Mouse (Mus musculus) layer of hippocampus, adult 8-10 months (tissue): ENCODE results near the gene Pyy. TPM values are rescaled to one million over a fixed set of nuclear protein-coding genes. Genes with fewer than 3 reads are reported as not detected.

ENCODE experiments used
- DNase-seq, 2 experiments: peaks; one replicate each; pipeline ENCODE4 v3.0.0; 2022; ENCODE audit warnings: low spot score in 2 of 2
- total RNA-seq, 4 experiments: library from RNA; stranded (reverse); gene quantifications; 2 replicates each; pipeline ENCODE4 v1.2.4; 2022

Pyy gene
- not detected for total RNA-seq

GRCm38 (mm10) chr11:102107732-102108131, at the start of gene Pyy:
Pyy (minus strand) TSS chr11:102107832.
- DNase-seq: no peak

GRCm38 (mm10) chr11:102156786-102157089, 49.1 kb upstream of the Pyy start:
- DNase-seq: no peak

DNA sequence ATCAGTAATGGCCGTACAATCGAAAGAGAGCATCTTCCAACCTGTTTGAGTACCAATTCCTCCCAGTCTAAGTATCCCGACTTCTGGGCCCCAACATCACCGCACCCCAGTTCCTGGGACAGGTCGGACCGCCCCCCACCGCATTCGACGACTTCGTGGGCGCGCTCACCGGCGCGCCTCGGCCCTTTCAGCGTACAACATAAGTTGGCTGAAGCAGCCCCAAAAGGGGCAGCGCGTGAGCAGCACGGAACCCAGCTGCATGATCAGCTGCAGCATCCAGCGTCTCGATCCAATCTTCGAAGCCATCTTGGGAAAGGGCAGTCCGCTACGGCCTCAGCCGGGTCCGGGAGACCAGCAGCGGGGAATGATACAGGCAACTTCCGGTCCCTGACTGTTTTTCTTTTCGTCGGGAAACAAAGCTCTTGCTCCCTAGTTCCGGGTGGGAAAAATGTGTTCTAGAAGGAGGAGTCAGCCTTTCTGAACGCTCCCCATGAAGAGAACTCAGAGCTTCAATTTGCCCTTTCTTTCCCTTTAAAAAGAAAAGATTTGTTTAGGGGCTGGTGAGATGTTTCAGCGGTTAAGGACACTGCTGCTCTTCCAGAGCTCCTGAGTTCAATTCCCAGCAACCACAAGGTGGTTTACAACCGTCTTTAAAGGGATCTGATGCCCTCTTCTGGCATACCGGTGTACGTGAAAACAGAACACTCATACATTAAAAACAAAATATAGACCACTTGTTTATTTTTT, 48.6 kb upstream of the Pyy start, which contains the start of gene Tmem101:
TSS of gene Tmem101 (minus strand) at position 366 of the 747 bp plus-strand sequence.
- peak; percentile 84 to 90 for DNase-seq

GRCm38 (mm10) chr11:102147213-102147989, 39.8 kb upstream of the Pyy start:
- DNase-seq: no peak

DNA sequence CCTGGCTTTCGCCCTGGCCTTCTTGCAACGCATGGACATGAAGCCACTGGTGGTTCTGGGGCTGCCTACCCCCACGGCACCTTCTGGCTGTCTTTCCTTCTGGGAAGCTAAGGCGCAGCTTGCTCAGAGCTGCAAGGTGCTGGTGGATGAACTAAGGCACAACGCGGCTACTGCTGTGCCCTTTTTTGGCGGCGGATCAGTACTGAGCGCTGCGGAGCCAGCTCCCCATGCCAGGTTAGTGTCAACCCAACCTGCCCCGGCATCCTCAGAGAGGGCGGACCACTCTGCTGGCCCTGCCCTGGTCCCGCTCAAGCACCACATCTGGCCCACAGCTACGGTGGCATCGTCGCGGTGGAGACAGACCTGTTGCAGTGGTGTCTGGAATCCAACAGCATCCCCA, 38.9 kb upstream of the Pyy start:
- DNase-seq: no peak

GRCm38 (mm10) chr11:102146005-102146404, 38.4 kb upstream of the Pyy start:
- no peak for DNase-seq

DNA sequence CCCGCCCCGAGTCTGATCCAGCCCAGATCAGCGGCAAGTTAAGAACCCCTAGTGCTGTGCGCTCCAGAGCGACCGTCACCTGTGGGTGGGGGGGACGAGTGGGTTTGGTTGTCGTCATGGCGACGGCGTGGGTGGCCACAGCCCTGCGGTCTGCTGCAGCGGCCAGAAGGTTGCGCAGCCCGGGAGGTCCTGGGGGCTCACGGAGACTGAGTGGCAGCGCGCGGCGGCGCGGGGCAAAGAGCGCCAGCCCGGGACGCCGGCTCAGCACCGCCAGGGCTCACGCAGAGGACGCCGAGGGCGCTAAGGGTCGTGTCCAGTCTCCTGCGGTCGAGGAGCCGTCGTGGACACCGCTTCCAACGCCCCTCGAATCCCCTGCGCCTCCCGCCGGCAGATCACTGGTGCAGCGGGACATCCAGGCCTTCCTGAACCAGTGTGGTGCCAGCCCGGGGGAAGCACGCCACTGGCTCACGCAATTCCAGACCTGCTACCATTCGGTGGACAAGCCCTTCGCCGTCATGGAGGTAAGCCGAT, 37.9 kb upstream of the Pyy start, which contains the start of gene Nags:
TSS of gene Nags (plus strand) at position 43 of the 531 bp plus-strand sequence.
- DNase-seq: no peak

DNA sequence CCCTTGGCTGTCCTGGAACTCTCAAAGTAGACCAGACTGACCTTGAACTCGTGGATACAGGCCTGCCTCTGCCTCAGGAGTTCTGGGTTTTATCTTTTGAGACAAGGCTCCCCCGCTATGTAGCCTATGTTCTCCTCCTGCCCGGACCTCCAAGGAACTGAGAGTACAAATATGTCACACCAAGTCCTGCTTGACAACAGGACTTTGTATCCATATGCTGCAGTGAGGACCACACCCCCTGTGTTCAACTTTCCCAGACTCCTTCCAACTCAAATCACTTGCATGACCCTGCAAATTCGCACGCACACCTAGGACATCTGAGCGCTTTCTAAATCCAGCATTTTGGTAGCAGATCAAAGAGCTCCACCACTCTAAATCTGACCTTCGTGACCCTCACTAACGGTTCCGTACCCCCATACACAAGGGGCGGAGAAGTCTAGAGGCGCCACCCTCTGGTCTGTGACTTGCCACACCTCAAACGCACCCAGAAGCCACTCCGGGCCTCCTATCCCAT, 37.4 kb upstream of the Pyy start:
- DNase-seq: no peak

DNA sequence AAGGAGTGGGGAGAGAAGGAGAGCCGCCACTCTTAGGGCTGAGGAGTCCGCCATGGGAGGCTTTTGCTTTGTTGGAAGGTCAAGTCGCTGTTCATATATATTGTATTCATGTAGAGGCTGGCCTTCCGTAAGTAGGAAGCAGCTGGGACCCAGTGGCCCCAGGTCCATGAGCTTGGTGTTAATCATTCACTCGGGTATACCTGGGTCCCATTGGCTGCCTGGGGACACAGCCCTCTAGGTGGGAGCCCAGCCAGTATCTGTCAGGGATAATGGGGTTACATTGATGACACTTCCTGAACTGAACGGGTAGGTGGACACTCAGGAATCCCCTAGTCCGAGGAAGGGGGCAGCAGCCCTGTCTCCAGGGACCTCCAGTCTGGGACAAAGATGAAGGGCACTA, 34.7 kb upstream of the Pyy start:
- no peak for DNase-seq

- peak in 1 of 2 experiments; percentile 67 for DNase-seq
Measured at GRCm38 (mm10) chr11:102140508-102140907, 32.9 kb upstream of the Pyy start.

- DNase-seq: peak in 1 of 2 experiments; percentile 56
Measured at GRCm38 (mm10) chr11:102138447-102138740, 30.8 kb upstream of the Pyy start.

DNA sequence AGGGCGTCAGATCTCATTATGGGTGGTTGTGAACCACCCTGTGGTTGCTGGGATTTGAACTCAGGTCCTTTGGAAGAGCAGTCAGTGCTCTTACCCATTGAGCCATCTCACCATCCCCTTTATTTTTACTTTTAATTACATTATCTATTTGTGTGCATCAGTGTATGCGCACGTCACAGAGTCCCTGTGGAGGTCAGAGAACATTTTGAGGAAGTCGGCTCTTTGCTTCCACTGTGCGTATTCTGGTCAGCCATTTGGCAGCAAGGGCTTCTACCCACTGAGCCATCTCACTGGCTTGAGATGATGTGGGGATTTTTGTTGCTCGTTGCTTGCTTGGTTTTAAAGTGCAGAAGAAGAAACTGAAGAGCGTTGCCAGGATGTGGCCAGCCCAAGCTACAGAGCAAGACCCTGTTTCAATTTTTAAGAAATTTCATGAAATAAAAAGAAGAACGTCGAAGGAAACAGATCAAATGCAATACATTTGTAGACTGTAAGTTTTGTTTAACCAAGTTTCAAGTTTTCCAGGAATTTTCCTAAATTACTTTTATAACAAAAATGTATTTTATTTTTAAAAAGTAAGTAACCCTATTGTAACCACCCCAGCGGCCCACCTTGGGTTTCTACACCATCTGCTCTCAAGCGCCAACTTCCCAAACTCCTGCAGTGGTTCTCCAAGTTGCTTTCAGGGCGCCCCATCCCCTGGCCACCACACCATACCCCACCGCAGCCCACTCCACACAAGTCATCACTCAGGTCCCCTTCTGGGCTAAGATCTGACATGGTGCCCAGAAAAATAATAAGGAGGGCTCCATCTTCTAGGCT, 30.2 kb upstream of the Pyy start:
- DNase-seq: no peak

GRCm38 (mm10) chr11:102134516-102134915, 26.9 kb upstream of the Pyy start:
- no peak for DNase-seq

- DNase-seq: no peak
Measured at GRCm38 (mm10) chr11:102117386-102117785, 9.8 kb upstream of the Pyy start.

DNA sequence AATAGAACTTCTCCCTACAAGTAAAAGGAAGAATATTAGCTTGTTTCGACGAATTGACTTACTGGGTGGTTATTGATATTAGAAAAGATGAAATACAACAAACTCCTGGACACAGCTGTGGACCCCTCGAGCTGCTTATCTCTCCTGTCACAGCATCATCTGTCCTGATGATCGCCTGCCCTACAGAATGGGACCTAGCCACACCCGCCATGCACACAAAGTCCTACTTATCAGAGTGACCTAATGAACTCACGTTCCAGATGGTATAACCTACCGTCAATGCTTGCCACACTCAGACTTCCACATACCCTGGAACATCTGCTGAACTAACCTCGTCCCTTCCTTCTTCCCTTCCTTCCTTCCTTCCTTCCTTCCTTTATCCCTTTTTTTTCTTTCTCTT, 8.6 kb upstream of the Pyy start:
- DNase-seq: no peak

GRCm38 (mm10) chr11:102111576-102111975, 3.9 kb upstream of the Pyy start:
- no peak for DNase-seq

GRCm38 (mm10) chr11:102106911-102107310, 721 bp downstream of the Pyy start:
- DNase-seq: no peak

- DNase-seq: peak in 1 of 2 experiments; percentile 58
Measured at GRCm38 (mm10) chr11:102102485-102103258, 5.0 kb downstream of the Pyy start.

GRCm38 (mm10) chr11:102101219-102101618, 6.4 kb downstream of the Pyy start, which contains the start of gene Ppy:
Ppy (minus strand) TSS chr11:102101319.
- DNase-seq: no peak

GRCm38 (mm10) chr11:102096887-102097391, 10.7 kb downstream of the Pyy start:
- DNase-seq: peak in 1 of 2 experiments; percentile 58
